24 mouse cellular contexts compared by ENCODE assay signal in the genomic region with DNA sequence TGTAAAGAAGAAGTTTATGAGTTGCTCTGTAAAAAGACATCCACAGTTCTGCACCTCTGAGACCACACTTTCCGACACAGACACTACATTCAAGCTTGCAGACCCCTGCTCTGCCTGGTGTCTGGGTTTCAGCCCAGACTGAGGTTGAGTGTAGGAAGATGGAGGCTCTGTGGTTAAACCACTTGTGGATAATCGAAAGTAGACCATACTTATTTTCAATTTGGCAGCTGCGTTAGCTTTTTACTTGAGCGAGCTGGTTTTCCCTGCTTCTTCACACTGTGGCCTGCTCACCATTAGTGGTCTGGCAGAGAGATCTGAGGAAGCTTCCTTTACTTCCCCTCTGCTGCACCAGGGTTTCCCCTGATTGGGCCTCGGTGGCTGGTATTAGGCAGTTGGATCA.
DNase-seq lines count a peak whose midpoint lies in the region; ATAC-seq and TF ChIP-seq lines count a peak whose summit lies in the region.
"Had no signal": no experiment of that assay in that cellular context is flagged by ENCODE, and none has a peak within 500 bp of the region (broad histone marks: within the 10 kb centered on the region; RNA-seq: fewer than 3 reads in every experiment).

No protein-coding gene starts in this region.

- intact Hi-C loops in left cerebral cortex, postnatal 10 days (cut with DNase I): no loop called here

- no peaks in the 10 kb centered on the region for H3K9me3 ChIP-seq in embryonic facial prominence, embryonic 14.5 days (ENCODE audit: control insufficient read depth, low read length)
- H3K9me3 ChIP-seq in embryonic facial prominence, embryonic 10.5 days: no peaks in the 10 kb centered on the region
- H3K9me3 ChIP-seq: embryonic facial prominence, embryonic 12.5 days; forebrain, embryonic 12.5 days; forebrain, embryonic 15.5 days; hindbrain, embryonic 10.5 days; hindbrain, embryonic 13.5 days had no signal

- DNase-seq in embryonic facial prominence, embryonic 14.5 days (ENCODE audit: low spot score): peak; percentile 73
- DNase-seq in embryonic facial prominence, embryonic 10.5 days (ENCODE audit: low spot score): no peak
- no peak for DNase-seq in layer of hippocampus, adult 2 months (ENCODE audit: low spot score in 2 of 2)
- DNase-seq in layer of hippocampus, adult 9-10 months (ENCODE audit: low spot score): no peak
- DNase-seq in lung, adult 18-20 months: no peak
- DNase-seq in left cerebral cortex, postnatal 10 days (ENCODE audit: extremely low spot score in 1 of 2, low spot score in 2 of 2): no peak
- DNase-seq: adrenal gland, postnatal 10 days; adrenal gland, postnatal 36 days; cerebellum, adult 18-20 months; cerebellum, adult 9-10 months; cerebellum, postnatal 14 days; gastrocnemius, postnatal 25 days; heart, postnatal 36 days had no signal

- H3K4me3 ChIP-seq in embryonic facial prominence, embryonic 14.5 days (ENCODE audit: low read depth, low read length): no peak overlapping the region
- no peak overlapping the region for H3K4me3 ChIP-seq in embryonic facial prominence, embryonic 10.5 days
- no peak overlapping the region for H3K4me3 ChIP-seq in layer of hippocampus, adult 2 months
- H3K4me3 ChIP-seq in cortical plate, adult 2 months (ENCODE audit: insufficient read depth, low read length): no peak overlapping the region
- H3K4me3 ChIP-seq: embryonic facial prominence, embryonic 12.5 days; erythroblast, embryonic 14.5 days; forebrain, embryonic 12.5 days; forebrain, embryonic 15.5 days; hindbrain, embryonic 10.5 days; hindbrain, embryonic 13.5 days had no signal

- H3K4me1 ChIP-seq in embryonic facial prominence, embryonic 14.5 days (ENCODE audit: control insufficient read depth, insufficient read depth, low read length): 0 out of 2 replicates have a peak, but pooled peaks cover 7% of the 10 kb centered on the region
- no peaks in the 10 kb centered on the region for H3K4me1 ChIP-seq in embryonic facial prominence, embryonic 10.5 days
- H3K4me1 ChIP-seq in cortical plate, adult 2 months (ENCODE audit: control insufficient read depth, insufficient read depth, low read length): peaks cover 1% of the 10 kb centered on the region; the same call in 1 of the 2 replicates
- H3K4me1 ChIP-seq: embryonic facial prominence, embryonic 12.5 days had no signal

- 63% methylated on average over 5 of the region's 5 CpGs for WGBS in embryonic facial prominence, embryonic 14.5 days
- WGBS in embryonic facial prominence, embryonic 10.5 days: 90% methylated on average over 5 of the region's 5 CpGs

- TF ChIP-seq POLR2A in cortical plate, adult 2 months (IDR thresholded peaks at IDR 0.05; ENCODE audit: extremely low read depth, insufficient read depth, low read length): no peak

- TF ChIP-seq CTCF in layer of hippocampus, adult 2 months (conservative IDR thresholded peaks at IDR 0.05): no peak
- TF ChIP-seq CTCF in cortical plate, adult 2 months (IDR thresholded peaks at IDR 0.05; ENCODE audit: extremely low read depth, insufficient read depth, low read length): no peak

- H3K27ac ChIP-seq in embryonic facial prominence, embryonic 14.5 days (replicated peaks; ENCODE audit: low read depth, low read length): no peak overlapping the region
- no peak overlapping the region for H3K27ac ChIP-seq in embryonic facial prominence, embryonic 10.5 days (replicated peaks)
- peak overlapping the region; percentile 81 for H3K27ac ChIP-seq in layer of hippocampus, adult 2 months
- 0 out of 2 replicates have a peak overlapping the region, but pooled peaks have one; percentile 7 for H3K27ac ChIP-seq in cortical plate, adult 2 months (ENCODE audit: insufficient read depth, low read length)
- H3K27ac ChIP-seq: embryonic facial prominence, embryonic 12.5 days; forebrain, embryonic 12.5 days; forebrain, embryonic 15.5 days; hindbrain, embryonic 10.5 days; hindbrain, embryonic 13.5 days had no signal

- H3K4me2 ChIP-seq in embryonic facial prominence, embryonic 14.5 days (ENCODE audit: low read depth, low read length): no peak overlapping the region
- H3K4me2 ChIP-seq: embryonic facial prominence, embryonic 12.5 days; forebrain, embryonic 12.5 days; forebrain, embryonic 15.5 days; heart, embryonic 11.5 days; hindbrain, embryonic 13.5 days had no signal

- H3K36me3 ChIP-seq in embryonic facial prominence, embryonic 14.5 days (ENCODE audit: control insufficient read depth, insufficient read depth, low read length): 0 out of 2 replicates have a peak, but pooled peaks cover 4% of the 10 kb centered on the region
- no peaks in the 10 kb centered on the region for H3K36me3 ChIP-seq in embryonic facial prominence, embryonic 10.5 days (replicated peaks)
- H3K36me3 ChIP-seq: embryonic facial prominence, embryonic 12.5 days; forebrain, embryonic 15.5 days; hindbrain, embryonic 13.5 days had no signal

- 0 out of 2 replicates have a peak, but pooled peaks have one; percentile 37 for ATAC-seq in embryonic facial prominence, embryonic 14.5 days (ENCODE audit: low read depth)
- ATAC-seq: forebrain, embryonic 15.5 days; hindbrain, embryonic 16.5 days; inflammation-experienced regulatory T-cells, adult 6 months; Patski had no signal

- no peak overlapping the region for H3K9ac ChIP-seq in embryonic facial prominence, embryonic 14.5 days (ENCODE audit: low read depth, low read length)
- H3K9ac ChIP-seq: embryonic facial prominence, embryonic 12.5 days; forebrain, embryonic 12.5 days; forebrain, embryonic 15.5 days; hindbrain, embryonic 13.5 days had no signal

- no peaks in the 10 kb centered on the region for H3K27me3 ChIP-seq in embryonic facial prominence, embryonic 14.5 days (replicated peaks; ENCODE audit: control insufficient read depth, insufficient read depth, low read length)
- no peaks in the 10 kb centered on the region for H3K27me3 ChIP-seq in embryonic facial prominence, embryonic 10.5 days (replicated peaks; ENCODE audit: low read depth, poor library complexity, severe bottlenecking)
- H3K27me3 ChIP-seq: embryonic facial prominence, embryonic 12.5 days; forebrain, embryonic 12.5 days; forebrain, embryonic 15.5 days; hindbrain, embryonic 13.5 days; Patski had no signal

Comparison
In these comparisons a context has a peak if more than half of its experiments do, and no peak if none do; other contexts are left out.
1. H3K27ac ChIP-seq: peak in layer of hippocampus, adult 2 months (single experiment) and cortical plate, adult 2 months (single experiment); none in embryonic facial prominence, embryonic 14.5 days (single experiment) and embryonic facial prominence, embryonic 10.5 days (single experiment).